Mouse (Mus musculus) Patski (cell line): ENCODE data around the gene Erbin. TPM values are rescaled to one million over a fixed set of nuclear protein-coding genes. Genes with fewer than 3 reads are reported as not detected.

ENCODE experiments used
- ATAC-seq: fragments of 100-300 bp; one replicate; pipeline ENCODE4 v1.8.0; 2021
- CTCF ChIA-PET: fragments of 350-600 bp; sonication (Branson Sonifier 250); formaldehyde crosslinking; loops from one replicate; lab custom pipeline; 2022; ENCODE audit warnings: inconsistent platforms; lab: Charles Lee
- POLR2A ChIA-PET: fragments of 350-600 bp; sonication (Branson Sonifier 250); formaldehyde crosslinking; loops from one replicate; lab custom pipeline; 2022; ENCODE audit warnings: antibody characterized with exemption, inconsistent platforms; lab: Charles Lee
- DNase-seq: peaks from one replicate; pipeline ENCODE4 v3.0.0-alpha.2; 2011; ENCODE audit warnings: low read depth, low spot score
- H3K27me3 ChIP-seq: fragments of 371-371 bp; one replicate; pipeline ENCODE4 v1.5.1; 2021
- CTCF ChIP-seq: fragments of 100-300 bp; IDR thresholded peaks from one replicate; pipeline ENCODE4 v1.5.1; 2021
- in situ Hi-C: fragments of 300-500 bp; cut with MboI; formaldehyde crosslinking; loops from 3 replicates; pipeline ENCODE4 v1.11.1; 2018; ENCODE audit warnings: low pct_unique_long_range_greater_than_20kb, mixed read lengths
- polyA plus RNA-seq: library from polyadenylated mRNA; unstranded; gene quantifications from one replicate; pipeline ENCODE4 v1.2.3, GENCODE M21; 2021

Gene Erbin
- polyA plus RNA-seq, 1 experiment from 2014 or later = 99.6 TPM

- DNase-seq (no peak), ATAC-seq (no peak)
- POLR2A ChIA-PET = no interaction called here
- CTCF ChIA-PET = interaction anchor here (0.7 kb wide), 1 partner anchor 44 kb away, joined by 3 read pairs; no protein-coding TSS in a partner anchor
- no peak for TF ChIP-seq CTCF
- no peaks in the 10 kb centered on the region for H3K27me3 ChIP-seq
- in situ Hi-C loops = no loop called here
Observed at GRCm38 (mm10) chr13:103822270-103822669, 98.0 kb downstream of the Erbin start.

- TF ChIP-seq CTCF = no peak
- ChIA-PET POLR2A (no interaction called here), CTCF (no interaction called here)
- no peaks in the 10 kb centered on the region for H3K27me3 ChIP-seq
- ATAC-seq (no peak), DNase-seq (no peak)
- in situ Hi-C loops = no loop called here
Observed at GRCm38 (mm10) chr13:103819377-103819776, 100.9 kb downstream of the Erbin start.

- ChIA-PET CTCF (no interaction called here), POLR2A (no interaction called here)
- in situ Hi-C loops = no loop called here
- no peak for ATAC-seq
- DNase-seq = no peak
- H3K27me3 ChIP-seq = no peaks in the 10 kb centered on the region
- TF ChIP-seq CTCF = no peak
Observed at GRCm38 (mm10) chr13:103817935-103818334, 102.4 kb downstream of the Erbin start.

GRCm38 (mm10) chr13:103807464-103807863, 112.8 kb downstream of the Erbin start:
- in situ Hi-C loops = no loop called here
- ChIA-PET POLR2A (no interaction called here), CTCF (no interaction called here)
- DNase-seq (no peak), ATAC-seq (no peak)
- no peak for TF ChIP-seq CTCF
- H3K27me3 ChIP-seq = no peaks in the 10 kb centered on the region

- no peak for ATAC-seq
- in situ Hi-C loops = no loop called here
- TF ChIP-seq CTCF = no peak
- ChIA-PET POLR2A (no interaction called here), CTCF (interaction anchor here (1.1 to 2.0 kb wide), 2 partner anchors 20 to 23 kb away, joined by 3 to 4 read pairs; no protein-coding TSS in a partner anchor)
- H3K27me3 ChIP-seq = no peaks in the 10 kb centered on the region
- DNase-seq = no peak
Observed at GRCm38 (mm10) chr13:103806210-103806851, 114.0 kb downstream of the Erbin start.

GRCm38 (mm10) chr13:103803721-103804120, 116.6 kb downstream of the Erbin start:
- ChIA-PET POLR2A (no interaction called here), CTCF (interaction anchor here (0.6 to 1.7 kb wide), 5 partner anchors 10 to 286 kb away, joined by 3 to 4 read pairs (median 3); no protein-coding TSS in a partner anchor)

GRCm38 (mm10) chr13:103801021-103801420, 119.3 kb downstream of the Erbin start:
- peak; percentile 45 for TF ChIP-seq CTCF
- in situ Hi-C loops = no loop called here

More at GRCm38 (mm10) chr13:103803721-103804120, 116.6 kb downstream of the Erbin start:
- no peak for DNase-seq
- in situ Hi-C loops = no loop called here
- no peak for TF ChIP-seq CTCF
- H3K27me3 ChIP-seq = no peaks in the 10 kb centered on the region
- no peak for ATAC-seq

GRCm38 (mm10) chr13:103794688-103795543, 125.4 kb downstream of the Erbin start:
- H3K27me3 ChIP-seq = no peaks in the 10 kb centered on the region
- CTCF ChIA-PET = interaction anchor here (0.9 to 1.2 kb wide), 3 partner anchors 9 to 112 kb away, joined by 3 read pairs; no protein-coding TSS in a partner anchor
- ATAC-seq = no peak
- no peak for TF ChIP-seq CTCF
- POLR2A ChIA-PET = no interaction called here
- in situ Hi-C loops = no loop called here
- no peak for DNase-seq

More at GRCm38 (mm10) chr13:103801021-103801420, 119.3 kb downstream of the Erbin start:
- ChIA-PET POLR2A (interaction anchor here (0.7 kb wide), 1 partner anchor 1342 kb away, joined by 3 read pairs; no protein-coding TSS in a partner anchor), CTCF (interaction anchor here (1.5 kb wide), 1 partner anchor 15 kb away, joined by 3 read pairs; no protein-coding TSS in a partner anchor)
- DNase-seq (no peak), ATAC-seq (no peak)
- no peaks in the 10 kb centered on the region for H3K27me3 ChIP-seq

- CTCF ChIA-PET = interaction anchor here (0.8 to 1.0 kb wide), 2 partner anchors 23 to 52 kb away, joined by 4 read pairs; no protein-coding TSS in a partner anchor
- in situ Hi-C loops = loop anchor here (5.0 kb wide), 1 partner anchor 78 kb away; no protein-coding TSS in a partner anchor
- no peaks in the 10 kb centered on the region for H3K27me3 ChIP-seq
- ATAC-seq = no peak
- POLR2A ChIA-PET = no interaction called here
- peak; percentile 72 for TF ChIP-seq CTCF
- no peak for DNase-seq
Observed at GRCm38 (mm10) chr13:103779922-103780585, 140.3 kb downstream of the Erbin start.

- DNase-seq = no peak
- in situ Hi-C loops = loop anchor here (5.0 kb wide), 1 partner anchor 75 kb away; no protein-coding TSS in a partner anchor
Observed at GRCm38 (mm10) chr13:103777126-103777525, 143.2 kb downstream of the Erbin start.

More at GRCm38 (mm10) chr13:103777126-103777525, 143.2 kb downstream of the Erbin start:
- no peak for ATAC-seq
- CTCF ChIA-PET = interaction anchor here (0.8 kb wide), 1 partner anchor 81 kb away, joined by 3 read pairs; no protein-coding TSS in a partner anchor
- TF ChIP-seq CTCF = no peak
- POLR2A ChIA-PET = no interaction called here
- no peaks in the 10 kb centered on the region for H3K27me3 ChIP-seq
